Mouse (Mus musculus) left cerebral cortex, postnatal 36 days (tissue): ENCODE results near the gene Pus1. TPM values are rescaled to one million over a fixed set of nuclear protein-coding genes. Genes with fewer than 3 reads are reported as not detected.

Source experiments
- DNase-seq, 2 experiments: peaks; one replicate each; pipeline ENCODE4 v3.0.0; 2021 to 2022; ENCODE audit warnings: low spot score in 2 of 2, mixed read lengths in 1 of 2
- intact Hi-C: fragments of 180-260 bp; cut with DNase I; formaldehyde crosslinking; loops from one replicate; pipeline ENCODE4 v1.15.1; 2025
- total RNA-seq, 2 experiments: library from RNA; stranded (reverse); gene quantifications; 2 replicates each; pipeline ENCODE4 v1.2.3; 2021

Pus1 gene
- total RNA-seq, result 10 to 100 TPM; 21.6 to 21.8 TPM

- intact Hi-C loops, result no loop called here
Observed at GRCm38 (mm10) chr5:110779998-110780760, at the start of gene Pus1. TSS of gene Pus1 (minus strand) at chr5:110780659.

GRCm38 (mm10) chr5:110827576-110827975 is 47.1 kb upstream of the Pus1 start:
- intact Hi-C loops, result no loop called here
- DNase-seq, result no peak

More at GRCm38 (mm10) chr5:110779998-110780760, at the start of gene Pus1:
- DNase-seq, result peak; percentile 94 to 95

GRCm38 (mm10) chr5:110826781-110827495 is 46.5 kb upstream of the Pus1 start:
- peak in 1 of 2 experiments; percentile 17 for DNase-seq
- intact Hi-C loops, result no loop called here

GRCm38 (mm10) chr5:110824421-110824820 is 44.0 kb upstream of the Pus1 start:
- intact Hi-C loops, result no loop called here
- no peak for DNase-seq

- intact Hi-C loops, result no loop called here
- DNase-seq, result peak; percentile 97 to 98
Observed at GRCm38 (mm10) chr5:110809667-110810325, 29.3 kb upstream of the Pus1 start, which contains the start of gene Ulk1. TSS of gene Ulk1 (minus strand) at chr5:110810097.

- intact Hi-C loops, result no loop called here
- peak in 1 of 2 experiments; percentile 20 for DNase-seq
Observed at GRCm38 (mm10) chr5:110808821-110809666, 28.6 kb upstream of the Pus1 start.

GRCm38 (mm10) chr5:110808061-110808631 is 27.7 kb upstream of the Pus1 start:
- intact Hi-C loops, result no loop called here
- DNase-seq, result peak; percentile 83 to 86

GRCm38 (mm10) chr5:110807453-110807852 is 27.0 kb upstream of the Pus1 start:
- intact Hi-C loops, result no loop called here
- DNase-seq, result no peak

- intact Hi-C loops, result no loop called here
- no peak for DNase-seq
Observed at GRCm38 (mm10) chr5:110806676-110807075, 26.2 kb upstream of the Pus1 start.

GRCm38 (mm10) chr5:110806154-110806553 is 25.7 kb upstream of the Pus1 start:
- DNase-seq, result no peak
- intact Hi-C loops, result no loop called here

- DNase-seq, result no peak
- intact Hi-C loops, result no loop called here
Observed at GRCm38 (mm10) chr5:110804012-110804743, 23.7 kb upstream of the Pus1 start.

GRCm38 (mm10) chr5:110802809-110803208 is 22.4 kb upstream of the Pus1 start:
- intact Hi-C loops, result no loop called here
- no peak for DNase-seq

GRCm38 (mm10) chr5:110802186-110802585 is 21.7 kb upstream of the Pus1 start:
- no peak for DNase-seq
- intact Hi-C loops, result no loop called here

- intact Hi-C loops, result no loop called here
- no peak for DNase-seq
Observed at GRCm38 (mm10) chr5:110801036-110801624, 20.7 kb upstream of the Pus1 start.

GRCm38 (mm10) chr5:110797696-110798095 is 17.2 kb upstream of the Pus1 start:
- no peak for DNase-seq
- intact Hi-C loops, result no loop called here

- intact Hi-C loops, result no loop called here
- DNase-seq, result no peak
Observed at GRCm38 (mm10) chr5:110794363-110794762, 13.9 kb upstream of the Pus1 start.

GRCm38 (mm10) chr5:110788684-110789083 is 8.2 kb upstream of the Pus1 start:
- intact Hi-C loops, result loop anchor here (5.0 kb wide), 1 partner anchor 479 kb away; no protein-coding TSS in a partner anchor
- no peak for DNase-seq
